Mouse (Mus musculus) kidney, embryonic 15.5 days (tissue): ENCODE measurements at regions not wholly inside any gene's neighbourhood (a gene's known extent, or its start where the extent isn't known, plus 50 kb on each side); places are given as distances from the start of the nearest gene placed in this dataset.

ENCODE experiments used
- ATAC-seq: fragments of 200-750 bp; cut with Nextera tagmentation; replicated peaks from 2 replicates; pipeline ENCODE4 v1.8.0; 2017; ENCODE audit warnings: moderate TSS enrichment; ENCODE audit not compliant: low FRiP score
- H3K27ac ChIP-seq: fragments of 300-500 bp; sonication (generic); 2 replicates; pipeline ENCODE4 v1.5.1; 2015; ENCODE audit warnings: mild to moderate bottlenecking, inconsistent platforms
- H3K27me3 ChIP-seq: fragments of 300-500 bp; sonication (generic); 2 replicates; pipeline ENCODE4 v1.6.1; 2015; ENCODE audit warnings: inconsistent platforms
- H3K36me3 ChIP-seq: fragments of 300-500 bp; sonication (generic); 2 replicates; pipeline ENCODE4 v1.6.1; 2015; ENCODE audit warnings: inconsistent platforms
- H3K4me1 ChIP-seq: fragments of 300-500 bp; sonication (generic); 2 replicates; pipeline ENCODE4 v1.6.1; 2015; ENCODE audit warnings: inconsistent platforms
- H3K4me2 ChIP-seq: fragments of 300-500 bp; sonication (generic); 2 replicates; pipeline ENCODE4 v1.6.1; 2015; ENCODE audit warnings: moderate library complexity, mild to moderate bottlenecking, inconsistent platforms
- H3K4me3 ChIP-seq: fragments of 300-500 bp; sonication (generic); replicated peaks from 2 replicates; pipeline ENCODE4 v1.5.1; 2015; ENCODE audit warnings: mild to moderate bottlenecking, inconsistent platforms
- H3K9ac ChIP-seq: fragments of 300-500 bp; sonication (generic); 2 replicates; pipeline ENCODE4 v1.6.1; 2015; ENCODE audit warnings: mild to moderate bottlenecking, inconsistent platforms
- H3K9me3 ChIP-seq: fragments of 300-500 bp; sonication (generic); replicated peaks from 2 replicates; pipeline ENCODE4 v1.6.1; 2016; ENCODE audit warnings: inconsistent platforms
- WGBS: fragments of 180-500 bp; shearing (Covaris S2); methylation state at CpG from one replicate; pipeline ENCODE4 v1.1.7; 2015; ENCODE audit warnings: mixed read lengths; 5-methylcytosine and 5-hydroxymethylcytosine counted together

- H3K36me3 ChIP-seq: no peaks in the 10 kb centered on the region
- no peak overlapping the region for H3K9ac ChIP-seq
- no peaks in the 10 kb centered on the region for H3K9me3 ChIP-seq
- H3K27me3 ChIP-seq: no peaks in the 10 kb centered on the region
- WGBS: 80% methylated on average over 8 of the region's 8 CpGs
- H3K4me2 ChIP-seq: no peak overlapping the region
- no peak overlapping the region for H3K27ac ChIP-seq
- no peaks in the 10 kb centered on the region for H3K4me1 ChIP-seq
- no peak overlapping the region for H3K4me3 ChIP-seq
- no peak for ATAC-seq
Observed at GRCm38 (mm10) chr5:53363898-53364297, 97.0 kb downstream of the Smim20 start.

- H3K36me3 ChIP-seq: no peaks in the 10 kb centered on the region
- no peak for ATAC-seq
- WGBS: 73% methylated on average over 6 of the region's 6 CpGs
Observed at GRCm38 (mm10) chr5:53366882-53367561, 98.9 kb upstream of the Rbpj start.

DNA sequence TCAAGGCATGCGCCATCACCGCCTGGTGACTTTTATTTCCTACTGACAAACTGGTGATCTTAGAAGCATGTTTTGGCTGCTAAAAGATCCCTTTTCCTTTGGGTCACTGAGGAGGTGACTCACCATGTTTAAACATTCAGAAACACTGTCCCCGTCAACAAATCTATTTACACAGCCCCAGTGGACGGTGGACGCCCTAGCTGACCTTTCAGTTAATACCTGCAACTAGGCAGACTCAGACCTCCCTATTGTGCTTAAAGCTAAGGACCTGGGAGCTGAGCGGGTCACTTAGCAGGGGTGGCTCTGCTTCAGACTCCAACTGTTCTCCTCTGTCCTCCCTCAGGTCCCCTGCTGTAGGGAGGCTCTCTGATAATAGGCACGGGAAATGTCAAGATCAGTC is 95.7 kb upstream of the Rbpj start:
- Histone ChIP-seq H3K36me3 (no peaks in the 10 kb centered on the region), H3K4me2 (no peak overlapping the region), H3K4me1 (no peaks in the 10 kb centered on the region), H3K4me3 (no peak overlapping the region), H3K27ac (no peak overlapping the region), H3K27me3 (no peaks in the 10 kb centered on the region), H3K9me3 (no peaks in the 10 kb centered on the region), H3K9ac (no peak overlapping the region)
- 78% methylated on average over 7 of the region's 7 CpGs for WGBS
- ATAC-seq: no peak

More at GRCm38 (mm10) chr5:53366882-53367561, 98.9 kb upstream of the Rbpj start:
- H3K9ac ChIP-seq: no peak overlapping the region
- no peak overlapping the region for H3K4me2 ChIP-seq
- H3K9me3 ChIP-seq: no peaks in the 10 kb centered on the region
- H3K27me3 ChIP-seq: no peaks in the 10 kb centered on the region
- H3K4me3 ChIP-seq: no peak overlapping the region
- no peak overlapping the region for H3K27ac ChIP-seq
- no peaks in the 10 kb centered on the region for H3K4me1 ChIP-seq

DNA sequence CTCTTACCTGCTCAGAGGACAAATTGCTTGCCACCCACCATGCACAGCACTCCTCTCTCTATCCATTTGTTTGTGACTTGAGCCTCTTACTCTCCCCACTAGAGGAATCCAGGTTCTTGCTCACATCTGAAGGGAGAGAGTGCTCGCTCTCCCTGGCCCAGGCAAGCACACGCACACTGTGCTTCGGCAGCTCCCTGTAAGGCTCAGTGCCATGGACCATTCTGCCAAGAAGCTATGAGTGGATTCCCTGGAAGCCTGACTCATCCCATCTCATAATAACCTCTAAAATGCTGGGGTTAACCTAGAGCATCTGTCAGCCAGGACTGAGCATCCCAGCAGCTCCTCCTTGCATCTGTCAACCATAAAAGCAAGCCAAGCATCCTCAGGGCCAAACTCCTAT is 94.3 kb upstream of the Rbpj start:
- Histone ChIP-seq H3K27me3 (no peaks in the 10 kb centered on the region), H3K27ac (no peak overlapping the region), H3K9ac (no peak overlapping the region), H3K4me2 (no peak overlapping the region), H3K36me3 (no peaks in the 10 kb centered on the region), H3K9me3 (no peaks in the 10 kb centered on the region), H3K4me1 (peaks cover 5% of the 10 kb centered on the region), H3K4me3 (no peak overlapping the region)
- ATAC-seq: no peak
- 93% methylated on average over 3 of the region's 3 CpGs for WGBS

- Histone ChIP-seq H3K27ac (no peak overlapping the region), H3K9me3 (no peaks in the 10 kb centered on the region), H3K4me1 (peaks cover 8% of the 10 kb centered on the region), H3K27me3 (no peaks in the 10 kb centered on the region), H3K4me2 (no peak overlapping the region), H3K36me3 (no peaks in the 10 kb centered on the region), H3K9ac (no peak overlapping the region), H3K4me3 (no peak overlapping the region)
- 76% methylated on average over 2 of the region's 2 CpGs for WGBS
- no peak for ATAC-seq
Observed at GRCm38 (mm10) chr5:53373315-53373714, 92.6 kb upstream of the Rbpj start.

- Histone ChIP-seq H3K4me1 (peaks cover 20% of the 10 kb centered on the region), H3K4me2 (no peak overlapping the region), H3K36me3 (no peaks in the 10 kb centered on the region), H3K27me3 (0 out of 2 replicates have a peak, but pooled peaks cover 5% of the 10 kb centered on the region), H3K9me3 (no peaks in the 10 kb centered on the region), H3K9ac (no peak overlapping the region), H3K4me3 (no peak overlapping the region), H3K27ac (peak overlapping the region; percentile 54)
- 18% methylated on average over 7 of the region's 7 CpGs for WGBS
- peak; percentile 37; the same call in 1 of the 2 replicates for ATAC-seq
Observed at GRCm38 (mm10) chr5:53376856-53377255, 89.1 kb upstream of the Rbpj start.

- WGBS: 87% methylated on average over 2 of the region's 2 CpGs
- Histone ChIP-seq H3K4me3 (no peak overlapping the region), H3K36me3 (no peaks in the 10 kb centered on the region), H3K27me3 (0 out of 2 replicates have a peak, but pooled peaks cover 5% of the 10 kb centered on the region), H3K27ac (no peak overlapping the region), H3K9me3 (no peaks in the 10 kb centered on the region), H3K4me1 (peaks cover 20% of the 10 kb centered on the region), H3K4me2 (no peak overlapping the region), H3K9ac (no peak overlapping the region)
- no peak for ATAC-seq
Observed at GRCm38 (mm10) chr5:53377698-53378097, 88.3 kb upstream of the Rbpj start.

DNA sequence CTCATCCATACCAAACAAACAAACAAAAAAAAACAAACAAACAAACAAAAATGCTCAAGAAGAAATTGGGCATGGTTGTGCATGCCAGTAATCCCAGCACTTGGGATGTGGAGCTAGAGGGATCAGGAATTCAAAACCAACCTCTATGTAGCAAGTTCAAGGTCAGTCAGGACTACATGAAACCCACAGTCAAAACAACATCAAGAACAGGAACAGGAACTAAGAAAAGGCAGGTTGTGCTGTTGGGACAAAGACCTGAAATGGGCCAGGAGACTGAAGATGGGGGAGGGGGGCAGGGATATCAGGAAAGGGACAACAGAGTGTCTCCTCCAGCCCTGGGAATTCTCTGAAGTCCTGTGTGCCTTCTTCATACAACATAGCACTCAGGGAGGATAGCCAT is 87.8 kb upstream of the Rbpj start:
- Histone ChIP-seq H3K4me2 (no peak overlapping the region), H3K27me3 (0 out of 2 replicates have a peak, but pooled peaks cover 5% of the 10 kb centered on the region), H3K4me1 (peaks cover 20% of the 10 kb centered on the region), H3K4me3 (no peak overlapping the region), H3K27ac (no peak overlapping the region), H3K9me3 (no peaks in the 10 kb centered on the region), H3K9ac (no peak overlapping the region), H3K36me3 (no peaks in the 10 kb centered on the region)
- ATAC-seq: no peak

DNA sequence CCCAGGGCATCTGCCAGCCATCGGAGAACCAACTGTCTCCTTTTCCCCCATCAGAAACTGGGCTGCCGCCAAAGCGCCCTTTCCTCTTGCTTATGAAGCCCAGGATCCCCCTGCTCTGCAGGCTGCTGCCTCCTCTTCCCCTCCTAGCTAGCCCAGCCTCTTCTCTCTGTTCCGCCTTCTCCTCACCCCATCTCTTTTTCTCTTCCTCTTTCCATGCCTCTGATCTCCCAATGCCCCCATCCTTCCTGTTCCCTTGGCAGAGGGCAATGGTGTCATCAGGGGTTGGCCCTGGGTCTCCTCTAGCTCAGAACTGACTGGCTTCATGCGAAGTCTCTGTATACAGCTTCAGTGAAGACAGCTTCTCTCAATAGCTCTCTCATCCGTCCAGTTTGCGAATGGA is 87.4 kb upstream of the Rbpj start:
- Histone ChIP-seq H3K27me3 (0 out of 2 replicates have a peak, but pooled peaks cover 5% of the 10 kb centered on the region), H3K27ac (no peak overlapping the region), H3K9me3 (no peaks in the 10 kb centered on the region), H3K36me3 (no peaks in the 10 kb centered on the region), H3K4me2 (no peak overlapping the region), H3K4me1 (peaks cover 20% of the 10 kb centered on the region), H3K4me3 (no peak overlapping the region), H3K9ac (no peak overlapping the region)
- ATAC-seq: no peak
- WGBS: 88% methylated on average over 7 of the region's 7 CpGs

GRCm38 (mm10) chr5:53379612-53380011 is 86.3 kb upstream of the Rbpj start:
- 0 out of 2 replicates have a peak, but pooled peaks cover 5% of the 10 kb centered on the region for H3K27me3 ChIP-seq
- H3K4me1 ChIP-seq: peaks cover 20% of the 10 kb centered on the region
- WGBS: 29% methylated on average over 17 of the region's 17 CpGs
- H3K27ac ChIP-seq: peak overlapping the region; percentile 49; the same call in 1 of the 2 replicates
- H3K9me3 ChIP-seq: no peaks in the 10 kb centered on the region
- H3K4me2 ChIP-seq: no peak overlapping the region
- H3K36me3 ChIP-seq: no peaks in the 10 kb centered on the region
- no peak overlapping the region for H3K4me3 ChIP-seq
- ATAC-seq: peak; percentile 88
- no peak overlapping the region for H3K9ac ChIP-seq

- Histone ChIP-seq H3K4me2 (no peak overlapping the region), H3K4me3 (no peak overlapping the region), H3K9me3 (no peaks in the 10 kb centered on the region), H3K4me1 (peaks cover 20% of the 10 kb centered on the region), H3K36me3 (no peaks in the 10 kb centered on the region), H3K9ac (no peak overlapping the region), H3K27me3 (0 out of 2 replicates have a peak, but pooled peaks cover 5% of the 10 kb centered on the region), H3K27ac (no peak overlapping the region)
- no peak for ATAC-seq
- 27% methylated on average over 3 of the region's 3 CpGs for WGBS
Observed at GRCm38 (mm10) chr5:53380203-53380602, 85.7 kb upstream of the Rbpj start.

DNA sequence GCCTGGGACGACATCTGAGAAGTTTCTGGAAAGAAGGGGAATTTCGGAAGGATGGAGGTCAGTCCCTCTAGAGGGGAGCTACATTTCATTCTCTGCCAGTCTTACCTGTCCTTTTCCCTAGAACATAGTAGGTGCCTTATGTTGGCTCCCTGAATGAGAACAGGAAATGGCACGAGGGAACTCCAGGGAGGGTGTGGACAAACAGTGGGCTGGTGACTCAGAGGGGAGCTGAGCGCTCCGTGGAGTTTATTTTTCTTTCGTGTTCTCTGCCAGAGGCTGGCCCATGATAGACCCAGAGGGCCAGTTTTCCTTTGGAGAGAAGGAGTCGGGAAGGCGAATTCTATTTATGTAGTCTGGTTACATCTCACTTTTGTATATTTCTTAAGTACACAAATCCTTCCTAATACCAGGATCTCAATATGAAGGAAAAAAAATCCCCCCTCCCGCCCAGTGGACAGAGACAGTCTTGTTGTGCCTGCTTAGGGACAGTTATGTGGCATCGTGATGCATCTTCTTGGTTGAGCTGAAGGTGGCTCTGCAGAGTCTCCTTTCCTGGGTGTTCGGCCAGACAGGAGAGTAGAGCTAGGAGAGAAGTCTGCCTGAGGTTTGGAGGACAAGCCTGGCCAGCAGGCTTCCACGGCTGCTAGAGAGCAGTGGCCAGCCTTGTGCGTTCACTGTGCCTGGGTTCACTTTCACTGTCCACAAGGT is 84.3 kb upstream of the Rbpj start:
- WGBS: 51% methylated on average over 13 of the region's 13 CpGs
- Histone ChIP-seq H3K27me3 (0 out of 2 replicates have a peak, but pooled peaks cover 5% of the 10 kb centered on the region), H3K9ac (no peak overlapping the region), H3K9me3 (no peaks in the 10 kb centered on the region), H3K4me2 (no peak overlapping the region), H3K4me3 (no peak overlapping the region), H3K4me1 (peaks cover 14% of the 10 kb centered on the region), H3K27ac (no peak overlapping the region), H3K36me3 (no peaks in the 10 kb centered on the region)
- no peak for ATAC-seq
